Mouse (Mus musculus): ENCODE data around the gene Pphln1. TPM values are rescaled to one million over a fixed set of nuclear protein-coding genes. Genes with fewer than 3 reads are reported as not detected.
"Not testable (repeated sequence)": the region's sequence is repeated elsewhere in the genome, so short reads cannot be mapped to it uniquely, and the experiment has no call there.

Pphln1 gene
- polyA plus RNA-seq (2014; fragmentation: Nextera tagmentation; extraction: Ambion mirVana), result 39.6 and 43.9 TPM in 2 replicates

GRCm38 (mm10) chr15:93397826-93398698 is at the start of gene Pphln1, which contains the start of gene Zcrb1:
Gene Pphln1 (plus strand): TSS chr15:93398350.
Gene Zcrb1 (minus strand): TSS chr15:93398334.
- whole genome bisulfite sequencing, result under 1% methylated on average over 100 of the region's 100 CpGs
- Histone ChIP-seq H3K36me3 (ENCODE audit: insufficient read depth) (peaks cover 26% of the 10 kb centered on the region), H3K27me3 (ENCODE audit: insufficient read depth, low read length) (no peaks in the 10 kb centered on the region), H3K4me2 (peak within 1 kb of the TSS; percentile 84), H3K4me3 (ENCODE audit: low read depth, low read length) (peak within 1 kb of the TSS; percentile 97), H3K4me1 (ENCODE audit: insufficient read depth) (peaks cover 13% of the 10 kb centered on the region), H3K9me3 (ENCODE audit: low read depth, low read length) (no peaks in the 10 kb centered on the region), H3K9ac (peak within 1 kb of the TSS; percentile 96), H3K27ac (ENCODE audit: low read depth) (peak within 1 kb of the TSS; percentile 89)
- DNase-seq (peak; percentile 94), ATAC-seq (ENCODE audit: insufficient read depth) (peak; percentile 95)
- no peak for TF ChIP-seq CTCF (IDR thresholded peaks at IDR 0.05; ENCODE audit: low read depth)

- TF ChIP-seq CTCF (IDR thresholded peaks at IDR 0.05; ENCODE audit: low read depth), result no peak
- H3K4me2 ChIP-seq, result no peak overlapping the region
- no peak overlapping the region for H3K9ac ChIP-seq
- H3K4me1 ChIP-seq (ENCODE audit: insufficient read depth), result no peaks in the 10 kb centered on the region
- 89% methylated on average over 19 of the region's 19 CpGs for WGBS
- ATAC-seq (ENCODE audit: insufficient read depth) (no peak), DNase-seq (no peak)
- H3K27ac ChIP-seq (ENCODE audit: low read depth), result no peak overlapping the region
- H3K36me3 ChIP-seq (ENCODE audit: insufficient read depth), result no peaks in the 10 kb centered on the region
- no peaks in the 10 kb centered on the region for H3K27me3 ChIP-seq (ENCODE audit: insufficient read depth, low read length)
- H3K4me3 ChIP-seq (ENCODE audit: low read depth, low read length), result no peak overlapping the region
- no peaks in the 10 kb centered on the region; the same call in 1 of the 2 replicates for H3K9me3 ChIP-seq (ENCODE audit: low read depth, low read length)
These were observed 39.6 kb upstream of the Pphln1 start for GRCm38 (mm10) chr15:93358346-93359095.

GRCm38 (mm10) chr15:93365561-93365960 is 32.6 kb upstream of the Pphln1 start:
- 65% methylated on average over 6 of the region's 6 CpGs for WGBS
- no peak overlapping the region for H3K9ac ChIP-seq
- H3K4me2 ChIP-seq, result no peak overlapping the region
- no peaks in the 10 kb centered on the region for H3K27me3 ChIP-seq (ENCODE audit: insufficient read depth, low read length)
- H3K4me3 ChIP-seq (ENCODE audit: low read depth, low read length), result no peak overlapping the region
- H3K4me1 ChIP-seq (ENCODE audit: insufficient read depth), result no peaks in the 10 kb centered on the region; the same call in 1 of the 2 replicates
- TF ChIP-seq CTCF (IDR thresholded peaks at IDR 0.05; ENCODE audit: low read depth), result no peak
- ATAC-seq (ENCODE audit: insufficient read depth) (peak; percentile 24; the same call in 1 of the 2 replicates), DNase-seq (peak; percentile 38)
- no peaks in the 10 kb centered on the region for H3K9me3 ChIP-seq (ENCODE audit: low read depth, low read length)
- no peaks in the 10 kb centered on the region for H3K36me3 ChIP-seq (ENCODE audit: insufficient read depth)
- no peak overlapping the region for H3K27ac ChIP-seq (ENCODE audit: low read depth)

GRCm38 (mm10) chr15:93368558-93368957 is 29.6 kb upstream of the Pphln1 start:
- H3K4me1 ChIP-seq (ENCODE audit: insufficient read depth), result no peaks in the 10 kb centered on the region; the same call in 1 of the 2 replicates
- DNase-seq (peak; percentile 57), ATAC-seq (ENCODE audit: insufficient read depth) (peak; percentile 60; the same call in 1 of the 2 replicates)
- H3K27me3 ChIP-seq (ENCODE audit: insufficient read depth, low read length), result no peaks in the 10 kb centered on the region
- no peak overlapping the region for H3K9ac ChIP-seq
- no peak overlapping the region for H3K4me3 ChIP-seq (ENCODE audit: low read depth, low read length)
- H3K36me3 ChIP-seq (ENCODE audit: insufficient read depth), result no peaks in the 10 kb centered on the region
- no peak overlapping the region for H3K4me2 ChIP-seq
- H3K9me3 ChIP-seq (ENCODE audit: low read depth, low read length), result no peaks in the 10 kb centered on the region
- 36% methylated on average over 9 of the region's 9 CpGs for WGBS
- no peak for TF ChIP-seq CTCF (IDR thresholded peaks at IDR 0.05; ENCODE audit: low read depth)
- no peak overlapping the region for H3K27ac ChIP-seq (ENCODE audit: low read depth)

GRCm38 (mm10) chr15:93371838-93372237 is 26.3 kb upstream of the Pphln1 start:
- H3K4me2 ChIP-seq, result no peak overlapping the region
- no peak for DNase-seq
- WGBS, result 79% methylated on average over 2 of the region's 2 CpGs
- TF ChIP-seq CTCF (IDR thresholded peaks at IDR 0.05; ENCODE audit: low read depth), result 0 out of 2 replicates have a peak, but pooled peaks have one; percentile 21
- H3K36me3 ChIP-seq (ENCODE audit: insufficient read depth), result no peaks in the 10 kb centered on the region
- no peak overlapping the region for H3K4me3 ChIP-seq (ENCODE audit: low read depth, low read length)
- ATAC-seq (ENCODE audit: insufficient read depth), result no peak
- H3K9ac ChIP-seq, result no peak overlapping the region
- H3K27me3 ChIP-seq (ENCODE audit: insufficient read depth, low read length), result no peaks in the 10 kb centered on the region
- H3K4me1 ChIP-seq (ENCODE audit: insufficient read depth), result no peaks in the 10 kb centered on the region
- H3K9me3 ChIP-seq (ENCODE audit: low read depth, low read length), result no peaks in the 10 kb centered on the region
- no peak overlapping the region for H3K27ac ChIP-seq (ENCODE audit: low read depth)

GRCm38 (mm10) chr15:93372525-93373119 is 25.5 kb upstream of the Pphln1 start:
- H3K27me3 ChIP-seq (ENCODE audit: insufficient read depth, low read length); H3K9ac ChIP-seq; DNase-seq; H3K4me1 ChIP-seq (ENCODE audit: insufficient read depth); H3K27ac ChIP-seq (ENCODE audit: low read depth); ATAC-seq (ENCODE audit: insufficient read depth); H3K4me2 ChIP-seq; H3K9me3 ChIP-seq (ENCODE audit: low read depth, low read length); H3K36me3 ChIP-seq (ENCODE audit: insufficient read depth); H3K4me3 ChIP-seq (ENCODE audit: low read depth, low read length): not testable (repeated sequence)

Measured in lung, embryonic 14.5 days (tissue).